Mouse (Mus musculus) thymus, postnatal 4 days (tissue): ENCODE results near the gene Actl6b.
"Not testable (repeated sequence)": the region's sequence is repeated elsewhere in the genome, so short reads cannot be mapped to it uniquely, and the experiment has no call there.

ENCODE experiments used
- DNase-seq: peaks from one replicate; pipeline ENCODE4 v3.0.0; 2021

Gene Actl6b

DNA sequence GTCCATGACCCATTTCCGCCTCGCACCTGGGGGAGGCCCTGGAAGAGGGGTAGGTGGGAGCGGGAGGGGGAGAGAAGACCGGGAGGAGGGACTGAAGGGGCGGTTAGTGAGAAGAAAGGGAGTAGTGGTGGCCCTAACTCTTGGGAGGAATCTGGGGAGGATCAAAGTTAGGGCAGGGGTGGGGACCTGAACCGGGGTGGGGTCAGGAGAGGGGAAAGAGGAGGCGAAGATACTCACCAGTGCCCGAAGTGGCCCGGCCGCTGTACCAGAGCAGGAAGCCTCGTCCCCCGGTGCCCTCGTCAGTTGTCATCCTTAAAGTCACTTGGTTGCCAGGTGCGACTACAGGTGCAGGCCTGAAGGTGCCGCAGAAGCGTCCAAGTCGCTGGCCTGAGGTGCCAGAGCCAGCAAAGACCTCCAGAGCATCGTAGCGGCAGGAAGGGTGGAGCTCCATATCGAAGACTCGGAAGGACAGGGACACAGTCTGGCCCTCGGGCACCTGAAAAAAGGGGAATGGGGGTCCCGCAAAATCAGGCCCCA lies 55.4 kb downstream of the Actl6b start:
- DNase-seq, result no peak

- DNase-seq, result no peak
These were observed 56.0 kb downstream of the Actl6b start for GRCm38 (mm10) chr5:137609292-137609691.

- no peak for DNase-seq
These were observed 56.7 kb downstream of the Actl6b start for GRCm38 (mm10) chr5:137610056-137610455.

DNA sequence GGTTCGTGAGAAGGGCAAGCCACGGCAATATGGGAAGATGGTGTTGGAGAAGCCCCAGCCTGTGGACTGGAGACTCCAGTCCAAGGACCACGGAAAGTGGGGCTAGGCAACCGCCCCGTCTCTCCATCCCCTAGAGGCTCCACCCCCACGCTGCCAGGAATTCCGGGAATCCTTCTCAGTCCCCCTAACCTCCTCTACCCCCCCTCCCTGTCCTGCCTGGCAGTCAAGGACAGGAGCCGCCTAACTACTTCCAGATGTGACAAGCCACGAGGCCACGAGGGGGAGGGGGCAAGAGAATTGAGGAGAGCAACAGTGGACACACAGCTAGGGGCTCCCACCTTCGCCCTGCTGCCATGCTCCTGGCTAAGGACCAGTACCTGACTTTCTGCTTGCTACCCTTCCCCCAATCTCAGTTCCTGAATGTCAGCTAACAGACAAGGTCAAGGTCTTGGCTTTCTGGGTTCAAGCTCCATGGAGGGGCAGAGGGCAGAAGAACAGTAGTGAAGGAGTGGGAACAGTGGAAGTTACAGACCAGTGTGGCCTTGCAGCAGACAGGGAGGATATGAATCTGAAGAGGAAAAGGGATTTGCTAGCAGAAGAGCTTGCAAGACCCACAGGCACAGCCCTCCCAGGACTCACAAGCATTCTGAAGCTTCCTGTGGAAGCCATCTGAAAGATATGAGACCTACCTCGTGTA lies 57.4 kb downstream of the Actl6b start:
- no peak for DNase-seq

DNA sequence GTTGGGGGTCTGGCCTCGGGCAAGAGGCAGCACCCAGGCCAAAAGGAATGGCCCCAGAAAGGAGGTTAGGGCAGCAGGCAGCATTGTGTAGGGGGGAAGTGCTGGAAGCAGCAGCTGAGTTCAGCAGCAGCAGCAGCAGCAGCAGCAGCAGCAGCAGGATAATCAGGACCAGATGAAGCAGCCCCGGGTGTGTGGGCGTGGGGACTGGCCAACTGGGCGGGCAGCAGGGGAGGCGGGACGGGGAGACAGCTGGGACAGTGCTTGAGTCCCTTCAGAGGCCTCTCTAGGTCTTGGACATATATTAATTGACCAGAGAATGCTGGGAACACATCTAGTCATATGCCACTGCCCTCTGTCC lies 57.9 kb downstream of the Actl6b start:
- no peak for DNase-seq

- DNase-seq, result no peak
These were observed 59.8 kb downstream of the Actl6b start for GRCm38 (mm10) chr5:137613076-137613475.

GRCm38 (mm10) chr5:137613550-137613949 lies 60.2 kb downstream of the Actl6b start, which contains the start of gene Pcolce:
TSS of gene Pcolce (minus strand) at chr5:137613784.
- DNase-seq, result no peak

DNA sequence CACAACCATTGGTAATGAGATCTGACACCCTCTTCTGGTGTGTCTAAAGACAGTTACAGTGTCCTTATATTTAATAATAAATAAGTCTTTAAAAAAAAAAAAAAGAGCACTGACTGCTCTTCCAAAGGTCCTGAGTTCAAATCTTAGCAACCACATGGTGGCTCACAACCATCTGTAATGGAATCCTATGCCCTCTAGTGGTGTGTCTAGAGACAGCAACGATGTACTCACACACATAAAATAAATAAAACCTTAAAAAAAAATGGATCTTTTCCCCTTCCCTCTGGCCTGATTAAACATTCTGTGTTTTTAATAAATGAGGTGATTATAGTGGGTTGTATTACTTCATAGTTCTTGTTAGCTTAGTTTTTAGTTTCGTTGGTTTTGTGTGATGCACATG lies 61.6 kb downstream of the Actl6b start:
- not testable (repeated sequence) for DNase-seq

- DNase-seq, result no peak
These were observed 62.0 kb downstream of the Actl6b start for GRCm38 (mm10) chr5:137615347-137615746.
